Mouse (Mus musculus): ENCODE results near the gene Slc28a3.

Gene Slc28a3

GRCm38 (mm10) chr13:58610716-58611115 is at the start of gene Slc28a3:
Slc28a3 (minus strand) TSS chr13:58610877.
- in situ Hi-C loops (cut with MboI, MseI), result no loop called here

GRCm38 (mm10) chr13:58657987-58658386 is 47.3 kb upstream of the Slc28a3 start:
- in situ Hi-C loops (cut with MboI, MseI), result no loop called here

DNA sequence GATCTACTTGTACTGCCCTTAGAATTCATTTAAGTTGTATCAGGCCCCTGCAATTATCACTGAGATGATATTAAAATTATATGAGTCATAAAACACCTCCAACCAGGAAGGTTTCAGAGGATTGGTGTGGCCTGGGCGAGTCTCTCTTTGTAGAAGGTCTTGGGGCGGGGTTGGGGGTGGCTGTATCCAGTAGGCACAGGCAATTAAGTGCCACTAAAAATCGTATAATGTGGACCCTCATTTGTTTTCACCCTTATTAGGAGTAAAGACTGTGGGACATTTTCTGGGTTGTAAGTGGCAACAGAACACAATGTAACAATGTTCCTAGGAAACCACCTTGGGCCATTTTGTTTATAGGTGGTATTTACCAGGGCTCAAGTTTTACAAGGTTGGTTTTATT is 46.2 kb upstream of the Slc28a3 start:
- in situ Hi-C loops (cut with MboI, MseI), result no loop called here

DNA sequence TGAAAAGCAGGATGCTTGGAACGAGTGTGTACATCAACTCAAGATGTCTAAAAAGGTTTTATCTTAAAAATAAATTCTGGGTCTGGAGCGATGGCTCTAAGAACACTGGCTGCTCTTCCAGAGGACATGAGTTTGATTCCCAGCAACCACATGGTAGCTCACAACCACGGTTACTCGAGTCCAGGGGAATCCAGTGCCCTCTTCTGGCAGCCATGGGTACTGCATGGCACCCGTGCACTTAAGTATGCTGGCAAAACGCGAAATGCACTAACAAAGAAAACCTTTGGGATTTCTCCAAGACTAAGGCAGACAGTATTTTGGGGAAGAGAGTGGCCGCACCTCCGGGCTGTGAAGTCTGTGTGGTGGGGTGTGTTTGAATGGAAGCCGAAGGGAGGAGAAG is 44.9 kb upstream of the Slc28a3 start:
- in situ Hi-C loops (cut with MboI, MseI), result no loop called here

GRCm38 (mm10) chr13:58640330-58640729 is 29.7 kb upstream of the Slc28a3 start:
- in situ Hi-C loops (cut with MboI, MseI), result no loop called here

DNA sequence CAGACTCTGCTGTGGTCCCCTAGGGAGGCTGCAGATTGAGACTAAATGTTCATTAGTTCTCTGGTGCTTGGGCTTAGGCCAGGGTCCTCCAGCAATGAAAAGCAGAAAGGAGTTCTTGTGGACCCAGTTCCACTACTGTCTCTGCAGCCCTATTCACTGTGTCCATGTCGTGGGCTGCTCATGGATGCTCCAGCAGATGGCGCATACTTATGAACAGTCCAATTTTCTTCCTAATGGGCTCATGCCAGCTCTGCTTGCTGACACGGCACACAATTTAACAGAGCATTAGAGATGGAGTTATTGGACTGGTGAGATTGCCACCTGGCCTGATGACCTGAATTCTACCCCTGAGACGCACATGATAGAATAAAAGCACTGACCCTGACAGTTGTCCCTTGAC is 28.3 kb upstream of the Slc28a3 start:
- in situ Hi-C loops (cut with MboI, MseI), result no loop called here

DNA sequence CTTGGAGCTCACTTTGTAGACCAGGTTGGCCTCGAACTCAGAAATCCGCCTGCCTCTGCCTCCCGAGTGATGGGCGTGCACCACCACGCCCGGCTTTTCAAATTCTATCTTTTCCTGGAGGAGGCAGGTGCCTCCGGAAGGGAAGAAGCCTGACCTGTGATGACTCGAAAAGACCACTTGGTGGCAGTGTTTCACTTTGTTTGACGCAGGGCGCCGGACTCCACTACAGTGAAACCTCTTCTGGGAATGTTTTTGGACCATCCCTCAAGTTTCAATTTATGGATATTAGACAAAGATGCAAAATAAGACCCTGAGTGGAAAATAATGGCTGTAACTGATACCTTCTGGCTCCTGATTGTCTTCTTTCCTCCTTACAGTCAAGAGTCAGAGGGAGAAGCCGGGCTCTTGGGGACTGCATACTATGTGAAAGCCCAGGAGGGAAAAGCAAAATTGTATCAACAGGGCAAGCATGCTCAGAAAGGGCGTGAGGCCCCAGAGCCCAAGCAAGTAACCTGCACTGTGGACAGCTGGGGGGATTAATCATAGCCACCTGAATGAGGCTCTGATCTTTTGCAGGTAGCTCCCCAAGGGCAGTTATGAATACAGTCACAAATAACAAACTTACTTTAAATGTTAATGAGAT is 26.8 kb upstream of the Slc28a3 start:
- in situ Hi-C loops (cut with MboI, MseI), result no loop called here

- in situ Hi-C loops (cut with MboI, MseI), result no loop called here
Measured at GRCm38 (mm10) chr13:58633887-58634286, 23.2 kb upstream of the Slc28a3 start.

GRCm38 (mm10) chr13:58630756-58631155 is 20.1 kb upstream of the Slc28a3 start:
- in situ Hi-C loops (cut with MboI, MseI), result no loop called here

DNA sequence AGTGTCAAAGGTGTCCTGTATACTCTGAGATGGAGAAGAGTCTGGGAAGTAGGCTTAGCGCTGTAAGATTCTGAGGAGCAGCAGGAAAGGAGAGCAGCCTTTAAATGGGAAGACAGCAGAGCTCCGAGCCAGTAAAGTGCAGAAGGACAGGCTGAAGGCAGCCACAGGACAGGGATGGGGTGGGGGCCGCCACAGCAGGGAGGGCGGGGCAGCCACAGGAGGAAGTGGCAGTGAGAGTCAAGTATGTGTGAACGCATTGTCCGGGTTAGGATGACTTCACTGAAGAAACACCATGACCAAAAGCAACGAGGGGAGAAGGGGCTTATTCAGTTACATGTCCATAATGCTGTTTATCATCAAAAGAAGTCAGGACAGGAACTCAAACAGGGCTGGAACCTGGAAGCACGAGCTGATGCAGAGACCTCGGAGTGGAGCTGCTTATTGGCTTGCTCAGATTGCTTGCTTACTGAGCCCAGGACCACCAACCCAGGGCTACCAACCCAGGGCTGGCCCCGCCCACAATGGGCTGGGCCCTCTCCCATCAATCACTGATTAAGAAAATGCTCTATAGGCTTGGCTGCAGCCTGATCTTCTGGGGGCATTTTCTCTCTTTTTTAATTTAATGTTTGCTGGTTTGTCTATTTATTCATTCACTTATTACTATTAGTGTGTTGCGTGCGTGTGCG is 18.8 kb upstream of the Slc28a3 start:
- in situ Hi-C loops (cut with MboI, MseI), result no loop called here

- in situ Hi-C loops (cut with MboI, MseI), result no loop called here
Measured at GRCm38 (mm10) chr13:58622647-58623046, 12.0 kb upstream of the Slc28a3 start.

DNA sequence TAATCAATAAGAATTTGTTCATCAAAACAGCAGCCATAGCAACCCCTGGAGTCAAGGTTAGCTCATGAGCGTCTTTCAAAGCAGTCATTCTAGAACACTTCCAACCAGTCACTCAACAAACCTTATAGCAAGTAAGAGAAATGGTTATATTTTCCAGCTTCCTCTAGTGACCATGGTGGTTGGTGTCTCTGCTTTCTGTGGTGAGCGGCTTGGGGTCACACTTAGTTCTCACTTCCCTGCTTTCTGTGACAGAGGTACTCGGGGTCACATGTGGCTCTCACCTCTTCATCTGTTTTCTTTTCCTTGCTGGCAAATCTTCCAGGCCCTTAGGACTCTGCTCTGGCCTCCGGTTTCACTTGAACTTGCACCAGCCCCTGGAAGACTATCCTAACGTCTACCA is 8.6 kb upstream of the Slc28a3 start:
- in situ Hi-C loops (cut with MboI, MseI), result no loop called here

DNA sequence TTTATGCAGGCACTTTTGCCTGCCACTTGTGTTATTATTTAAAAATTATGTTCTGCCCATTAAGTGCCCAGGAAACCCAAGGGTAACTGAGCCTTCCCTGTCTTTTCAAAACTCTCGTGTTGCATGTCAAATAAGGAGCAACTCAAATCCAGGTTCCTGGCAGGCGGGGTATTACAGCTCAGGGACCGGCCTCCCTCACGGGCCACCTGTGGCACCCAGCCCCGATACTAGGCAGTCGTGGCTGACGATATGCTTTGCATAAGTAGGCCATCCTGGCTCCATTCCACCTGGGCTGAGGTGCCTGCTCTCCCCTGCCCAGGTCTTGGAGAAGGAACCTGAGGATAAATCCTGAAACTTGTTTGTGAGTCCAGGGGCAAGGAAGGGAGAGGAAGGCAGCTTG is 618 bp downstream of the Slc28a3 start:
- in situ Hi-C loops (cut with MboI, MseI), result no loop called here

- in situ Hi-C loops (cut with MboI, MseI), result no loop called here
Measured at GRCm38 (mm10) chr13:58601201-58601855, 9.3 kb downstream of the Slc28a3 start.

DNA sequence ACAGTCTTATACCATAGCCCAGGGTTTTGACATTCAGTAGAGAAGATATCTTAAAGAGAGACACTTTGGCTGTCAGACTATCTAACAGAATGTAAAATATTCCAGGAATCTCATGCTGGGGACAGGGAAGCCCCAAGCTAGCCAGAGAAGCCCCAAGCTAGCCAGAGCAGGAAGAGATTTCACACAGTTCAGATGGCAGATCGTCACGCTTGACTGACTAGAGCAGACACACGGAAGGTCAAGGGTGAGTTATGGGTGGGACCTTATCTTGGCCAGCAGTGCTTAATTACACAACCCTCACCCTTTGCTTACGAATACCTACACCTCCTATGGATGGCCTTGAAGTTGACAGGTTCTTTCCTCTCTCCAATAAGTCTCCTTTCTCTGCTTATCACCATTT is 12.1 kb downstream of the Slc28a3 start:
- in situ Hi-C loops (cut with MboI, MseI), result loop anchor here (5.0 kb wide), 1 partner anchor 56 kb away; no protein-coding TSS in a partner anchor

GRCm38 (mm10) chr13:58593129-58593528 is 17.5 kb downstream of the Slc28a3 start:
- in situ Hi-C loops (cut with MboI, MseI), result no loop called here

- in situ Hi-C loops (cut with MboI, MseI), result no loop called here
Measured at GRCm38 (mm10) chr13:58591912-58592311, 18.8 kb downstream of the Slc28a3 start.

DNA sequence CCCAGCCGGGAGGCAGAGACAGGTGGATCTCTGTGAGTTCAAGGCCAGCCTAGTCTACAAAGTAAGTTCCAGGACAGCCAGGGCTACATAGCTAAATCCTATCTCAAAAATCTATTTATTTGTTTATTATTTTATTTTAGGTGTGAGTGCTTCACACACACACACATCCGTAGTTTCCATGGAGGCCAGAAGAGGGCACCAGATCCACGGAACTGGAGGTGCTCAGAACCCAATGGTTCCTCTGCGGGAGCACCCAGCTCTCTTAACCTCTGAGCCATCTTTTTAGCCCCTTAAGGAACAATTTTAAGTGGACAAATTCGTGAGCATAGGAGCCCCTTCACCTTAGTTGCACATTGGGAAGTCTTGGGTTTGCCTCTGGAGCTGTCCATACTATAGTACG is 20.0 kb downstream of the Slc28a3 start:
- in situ Hi-C loops (cut with MboI, MseI), result no loop called here

DNA sequence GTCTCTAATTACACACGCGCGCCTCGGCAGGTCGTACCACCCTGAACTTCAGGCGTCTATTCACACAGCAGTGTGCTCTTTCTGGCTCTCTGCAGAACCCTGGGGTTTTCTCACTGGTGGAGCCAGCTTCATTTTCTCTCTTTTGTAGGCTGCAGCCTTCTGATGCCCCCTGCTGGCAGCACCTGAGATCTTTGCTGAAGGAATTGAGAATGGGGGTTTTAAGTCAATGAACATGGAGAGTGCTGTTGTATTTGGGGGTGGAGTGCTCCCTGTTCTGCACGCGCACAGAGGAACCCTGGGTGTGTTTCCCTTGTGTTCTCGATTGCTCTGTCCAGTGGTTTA is 21.2 kb downstream of the Slc28a3 start:
- in situ Hi-C loops (cut with MboI, MseI), result no loop called here

GRCm38 (mm10) chr13:58588655-58589516 is 21.8 kb downstream of the Slc28a3 start:
- in situ Hi-C loops (cut with MboI, MseI), result no loop called here

GRCm38 (mm10) chr13:58587962-58588361 is 22.7 kb downstream of the Slc28a3 start:
- in situ Hi-C loops (cut with MboI, MseI), result no loop called here

GRCm38 (mm10) chr13:58566181-58566580 is 44.5 kb downstream of the Slc28a3 start:
- in situ Hi-C loops (cut with MboI, MseI), result no loop called here
